Mouse (Mus musculus) midbrain, postnatal 0 days (tissue): ENCODE results near the gene Gm49336. TPM values are rescaled to one million over a fixed set of nuclear protein-coding genes. Genes with fewer than 3 reads are reported as not detected.

Experiments
- ATAC-seq: fragments of 200-750 bp; cut with Nextera tagmentation; 2 replicates; pipeline ENCODE4 v1.8.0; 2017; ENCODE audit warnings: moderate number of reproducible peaks, mild to moderate bottlenecking, moderate TSS enrichment, moderate library complexity; ENCODE audit not compliant: low FRiP score
- DNase-seq: peaks from one replicate; pipeline ENCODE4 v3.0.0-alpha.2; 2015; ENCODE audit warnings: low spot score
- H3K27ac ChIP-seq: fragments of 300-500 bp; sonication (generic); 2 replicates; pipeline ENCODE4 v1.5.1; 2014; ENCODE audit warnings: low read depth, mild to moderate bottlenecking, low read length, mixed read lengths
- H3K27me3 ChIP-seq: fragments of 300-500 bp; sonication (generic); 2 replicates; pipeline ENCODE4 v1.6.1; 2014; ENCODE audit warnings: low read length, control low read depth, mixed read lengths; ENCODE audit not compliant: insufficient read depth
- H3K36me3 ChIP-seq: fragments of 300-500 bp; sonication (generic); 2 replicates; pipeline ENCODE4 v1.6.1; 2014; ENCODE audit warnings: low read length, control low read depth, mixed read lengths; ENCODE audit not compliant: insufficient read depth
- H3K4me1 ChIP-seq: fragments of 300-500 bp; sonication (generic); 2 replicates; pipeline ENCODE4 v1.6.1; 2014; ENCODE audit warnings: mild to moderate bottlenecking, control low read depth, antibody characterized with exemption, low read length, mixed read lengths; ENCODE audit not compliant: insufficient read depth
- H3K4me2 ChIP-seq: fragments of 300-500 bp; sonication (generic); 2 replicates; pipeline ENCODE4 v1.6.1; 2014; ENCODE audit warnings: low read depth, mild to moderate bottlenecking, low read length, mixed read lengths; ENCODE audit not compliant: poor library complexity, severe bottlenecking
- H3K4me3 ChIP-seq: fragments of 300-500 bp; sonication (generic); 2 replicates; pipeline ENCODE4 v1.5.1; 2014; ENCODE audit warnings: low read depth, mild to moderate bottlenecking, low read length, moderate library complexity
- H3K9ac ChIP-seq: fragments of 300-500 bp; sonication (generic); replicated peaks from 2 replicates; pipeline ENCODE4 v1.6.1; 2014; ENCODE audit warnings: mild to moderate bottlenecking, low read length, moderate library complexity, mixed read lengths; ENCODE audit not compliant: poor library complexity, severe bottlenecking
- H3K9me3 ChIP-seq: fragments of 300-500 bp; sonication (generic); 2 replicates; pipeline ENCODE4 v1.6.1; 2016; ENCODE audit warnings: low read length, control low read depth
- CTCF ChIP-seq: IDR thresholded peaks from 2 replicates; pipeline ENCODE4 v1.5.1; 2016; ENCODE audit warnings: antibody characterized with exemption, mild to moderate bottlenecking
- WGBS: fragments of 180-500 bp; shearing (Covaris S2); extraction: QIAGEN DNeasy Blood & Tissue Kit; methylation state at CpG from one replicate; pipeline ENCODE4 v1.1.7; 2014; 5-methylcytosine and 5-hydroxymethylcytosine counted together
- polyA plus RNA-seq: library from polyadenylated mRNA; unstranded; fragments of >200 nt; fragmentation: Nextera tagmentation; extraction: Ambion mirVana; gene quantifications from 2 replicates; pipeline ENCODE4 v1.2.1, GENCODE M21; 2015
- total RNA-seq: library from RNA; depleted of rRNA; stranded (reverse); fragments of >200 nt; gene quantifications from 2 replicates; pipeline ENCODE4 v1.2.3, GENCODE M21; 2014; rRNA removed

Gene Gm49336
- total RNA-seq: 115 and 137 TPM in 2 replicates
- polyA plus RNA-seq: 36.9 and 37.5 TPM in 2 replicates

DNA sequence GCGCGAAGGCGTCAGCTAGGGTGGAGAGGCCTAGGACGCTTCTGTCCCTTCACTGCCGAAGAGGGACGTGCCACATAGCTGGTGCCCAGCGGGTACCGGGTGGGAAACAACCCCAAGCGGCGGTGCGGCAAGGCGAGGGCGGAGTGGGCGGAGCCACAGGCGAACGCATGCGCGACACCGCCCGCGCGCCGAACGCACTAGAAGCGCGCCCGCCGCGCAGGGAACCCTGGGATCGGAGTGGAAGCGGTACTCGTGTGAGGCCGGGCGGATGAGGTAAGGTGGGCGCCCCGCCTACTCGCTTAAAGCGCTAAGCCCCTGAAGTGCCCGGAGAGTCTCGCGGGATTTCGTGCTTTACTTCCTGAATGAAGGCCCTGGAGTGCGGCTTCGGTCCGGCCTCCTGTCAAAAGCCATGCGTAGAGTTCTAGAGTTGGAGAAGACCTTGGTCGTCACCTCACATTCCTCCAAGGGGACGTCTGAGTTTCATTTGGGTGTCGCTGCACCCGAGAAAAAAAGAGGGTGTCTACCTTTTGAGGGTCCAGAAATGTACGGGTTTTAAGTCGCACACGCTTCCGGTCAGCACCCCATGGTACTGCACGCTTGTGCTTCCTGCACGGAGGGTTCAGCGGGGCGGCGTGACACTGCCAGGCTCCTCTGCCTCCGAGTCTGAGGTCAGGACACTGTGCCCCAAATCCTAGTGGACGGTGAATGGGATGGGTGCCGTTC, at the start of gene Gm49336, which contains the start of gene Nupl1:
Gene Gm49336, minus strand, starts transcription at position 227 of the 723 bp plus-strand sequence.
Gene Nupl1, minus strand, starts transcription at position 151 of the 723 bp plus-strand sequence.
- H3K4me3 ChIP-seq: peak within 1 kb of the TSS; percentile 74
- peak within 1 kb of the TSS; percentile 100 for H3K9ac ChIP-seq
- H3K9me3 ChIP-seq: no peaks in the 10 kb centered on the region
- peak within 1 kb of the TSS; percentile 97 for H3K27ac ChIP-seq
- peak within 1 kb of the TSS; percentile 77 for H3K4me2 ChIP-seq
- under 1% methylated on average over 62 of the region's 62 CpGs for WGBS
- TF ChIP-seq CTCF: peak; percentile 34; the same call in 1 of the 2 replicates
- H3K27me3 ChIP-seq: no peaks in the 10 kb centered on the region
- DNase-seq (peak; percentile 100), ATAC-seq (peak; percentile 99)
- peaks cover 3% of the 10 kb centered on the region; the same call in 1 of the 2 replicates for H3K4me1 ChIP-seq
- no peaks in the 10 kb centered on the region for H3K36me3 ChIP-seq

DNA sequence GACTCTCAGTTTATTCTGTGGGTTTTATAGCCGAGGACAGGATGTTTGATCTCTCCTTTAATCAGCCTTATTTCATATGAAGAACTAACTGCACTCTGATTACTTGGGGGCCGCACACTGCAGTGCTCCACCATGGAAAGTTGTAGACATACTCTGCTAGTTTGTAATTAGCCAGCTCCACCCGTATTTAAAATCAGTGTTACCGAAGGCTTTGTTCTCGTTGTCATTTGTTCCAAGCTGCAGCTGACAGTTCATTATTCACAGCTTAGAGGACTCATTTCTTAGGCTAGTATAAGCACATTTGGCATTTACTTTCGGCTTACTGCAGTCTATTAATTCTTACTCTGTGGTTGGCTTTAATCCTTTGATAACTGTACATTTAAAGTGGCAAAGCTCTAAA, 49.7 kb upstream of the Gm49336 start:
- peaks cover 35% of the 10 kb centered on the region for H3K36me3 ChIP-seq
- ATAC-seq (no peak), DNase-seq (no peak)
- no peaks in the 10 kb centered on the region for H3K27me3 ChIP-seq
- WGBS: 29% methylated on average over 6 of the region's 6 CpGs
- no peak overlapping the region for H3K27ac ChIP-seq
- TF ChIP-seq CTCF: no peak
- no peak overlapping the region for H3K4me3 ChIP-seq
- H3K9me3 ChIP-seq: no peaks in the 10 kb centered on the region
- H3K9ac ChIP-seq: no peak overlapping the region
- no peaks in the 10 kb centered on the region for H3K4me1 ChIP-seq
- H3K4me2 ChIP-seq: no peak overlapping the region

- no peak overlapping the region for H3K9ac ChIP-seq
- ATAC-seq: no peak
- no peaks in the 10 kb centered on the region for H3K9me3 ChIP-seq
- no peak overlapping the region for H3K4me3 ChIP-seq
- DNase-seq: peak; percentile 44
- no peaks in the 10 kb centered on the region for H3K4me1 ChIP-seq
- no peak overlapping the region for H3K27ac ChIP-seq
- peak; percentile 68 for TF ChIP-seq CTCF
- peaks cover 36% of the 10 kb centered on the region for H3K36me3 ChIP-seq
- 49% methylated on average over 14 of the region's 14 CpGs for WGBS
- no peak overlapping the region for H3K4me2 ChIP-seq
- H3K27me3 ChIP-seq: no peaks in the 10 kb centered on the region
These were observed 49.1 kb upstream of the Gm49336 start for GRCm38 (mm10) chr14:60300224-60300991.

DNA sequence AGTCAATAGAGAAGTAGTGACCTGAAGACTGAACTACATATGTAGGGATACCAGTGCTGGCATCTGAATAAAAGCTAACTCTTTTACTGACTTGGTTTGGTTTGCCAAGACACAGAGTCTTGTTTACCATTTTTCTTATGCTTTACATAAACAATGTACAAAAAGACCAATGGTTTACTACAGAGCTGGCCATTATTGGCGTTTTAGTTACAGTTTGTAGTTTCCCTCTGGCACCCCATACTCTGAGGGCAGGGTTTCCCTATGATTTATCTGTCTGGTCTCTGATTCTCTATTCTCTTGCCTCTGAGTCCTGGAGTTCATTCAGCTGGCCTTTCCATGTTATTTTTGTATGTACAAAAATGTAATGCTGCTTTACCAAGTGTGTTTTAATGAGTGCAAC, 44.2 kb upstream of the Gm49336 start:
- TF ChIP-seq CTCF: no peak
- WGBS: 91% methylated on average over 1 of the region's 1 CpGs
- no peak overlapping the region for H3K4me2 ChIP-seq
- H3K4me3 ChIP-seq: no peak overlapping the region
- ATAC-seq (no peak), DNase-seq (no peak)
- no peak overlapping the region for H3K9ac ChIP-seq
- H3K9me3 ChIP-seq: no peaks in the 10 kb centered on the region
- H3K27ac ChIP-seq: no peak overlapping the region
- no peaks in the 10 kb centered on the region for H3K27me3 ChIP-seq
- H3K4me1 ChIP-seq: no peaks in the 10 kb centered on the region
- H3K36me3 ChIP-seq: peaks cover 29% of the 10 kb centered on the region

DNA sequence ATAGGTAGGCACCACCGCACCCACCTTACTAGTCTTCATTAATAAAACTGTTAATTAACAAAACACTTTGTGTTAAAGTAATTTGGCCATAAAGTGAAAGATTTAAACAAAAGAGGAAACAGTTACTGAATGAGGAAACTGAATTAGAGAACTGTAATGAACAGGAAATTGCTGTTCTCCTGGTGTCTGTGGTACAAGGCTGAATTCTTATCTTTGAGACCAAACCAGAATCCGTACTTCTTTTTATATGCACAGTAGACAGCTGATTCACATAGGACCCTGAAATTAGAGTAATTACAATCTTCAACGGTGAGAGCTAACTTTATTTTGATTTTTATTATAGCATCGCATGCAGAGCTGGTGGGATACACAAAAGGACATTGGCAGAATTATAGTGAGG, 39.1 kb upstream of the Gm49336 start:
- H3K27ac ChIP-seq: no peak overlapping the region
- no peaks in the 10 kb centered on the region for H3K4me1 ChIP-seq
- H3K27me3 ChIP-seq: no peaks in the 10 kb centered on the region
- no peak overlapping the region for H3K4me3 ChIP-seq
- H3K4me2 ChIP-seq: no peak overlapping the region
- ATAC-seq (no peak), DNase-seq (no peak)
- H3K9ac ChIP-seq: no peak overlapping the region
- H3K9me3 ChIP-seq: no peaks in the 10 kb centered on the region
- no peak for TF ChIP-seq CTCF
- H3K36me3 ChIP-seq: peaks cover 16% of the 10 kb centered on the region; the same call in 1 of the 2 replicates
- 92% methylated on average over 4 of the region's 4 CpGs for WGBS
